Mouse (Mus musculus): ENCODE measurements at regions not wholly inside any gene's neighbourhood (a gene's known extent, or its start where the extent isn't known, plus 50 kb on each side); places are given as distances from the start of the nearest gene placed in this dataset.
A peak's percentile ranks its signal among the peaks of the same experiment; 100 is the strongest.
"Not testable (repeated sequence)": the region's sequence is repeated elsewhere in the genome, so short reads cannot be mapped to it uniquely, and the experiment has no call there.

DNA sequence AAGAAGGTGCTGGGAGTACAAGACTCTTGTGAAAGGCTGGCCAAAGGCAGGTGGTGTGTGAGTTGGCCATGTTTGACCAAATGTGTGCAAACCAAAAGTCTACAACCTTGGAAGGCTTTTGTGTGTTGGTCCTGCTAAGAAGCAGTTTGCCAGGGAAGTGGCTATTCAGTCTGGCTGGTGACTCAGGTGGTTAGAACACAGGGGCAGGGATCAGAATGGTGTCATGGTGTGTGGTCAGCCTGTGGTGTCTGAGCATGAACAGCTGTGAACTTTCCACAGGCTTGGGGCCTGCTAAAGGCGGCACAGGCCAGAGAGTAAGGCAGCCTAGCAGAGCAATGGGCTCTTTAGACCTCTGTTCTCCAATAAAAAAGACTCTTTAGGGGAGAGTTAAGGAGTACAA, 171.6 kb upstream of the Klf14 start:
- DNase-seq (ENCODE audit: low spot score), result no peak

DNA sequence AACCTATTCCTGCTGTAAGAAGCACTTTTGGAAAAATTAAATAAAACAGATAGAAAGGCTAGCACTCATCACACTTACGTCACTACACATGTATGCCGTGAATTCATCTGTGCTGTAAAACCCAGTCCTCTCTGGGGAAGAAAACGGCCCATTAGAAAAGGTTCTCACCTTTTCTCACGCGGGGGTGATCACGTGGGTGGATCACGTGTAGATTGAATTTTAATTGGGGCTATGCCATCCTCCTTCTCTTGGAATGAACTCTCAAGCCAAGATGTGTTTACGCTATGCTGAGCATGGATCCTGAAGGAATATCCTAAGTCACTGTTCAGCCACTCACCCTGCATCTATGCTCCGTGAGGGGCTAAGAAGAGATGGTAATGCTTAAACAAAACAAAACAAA, 172.8 kb upstream of the Klf14 start:
- DNase-seq (ENCODE audit: low spot score), result no peak

DNA sequence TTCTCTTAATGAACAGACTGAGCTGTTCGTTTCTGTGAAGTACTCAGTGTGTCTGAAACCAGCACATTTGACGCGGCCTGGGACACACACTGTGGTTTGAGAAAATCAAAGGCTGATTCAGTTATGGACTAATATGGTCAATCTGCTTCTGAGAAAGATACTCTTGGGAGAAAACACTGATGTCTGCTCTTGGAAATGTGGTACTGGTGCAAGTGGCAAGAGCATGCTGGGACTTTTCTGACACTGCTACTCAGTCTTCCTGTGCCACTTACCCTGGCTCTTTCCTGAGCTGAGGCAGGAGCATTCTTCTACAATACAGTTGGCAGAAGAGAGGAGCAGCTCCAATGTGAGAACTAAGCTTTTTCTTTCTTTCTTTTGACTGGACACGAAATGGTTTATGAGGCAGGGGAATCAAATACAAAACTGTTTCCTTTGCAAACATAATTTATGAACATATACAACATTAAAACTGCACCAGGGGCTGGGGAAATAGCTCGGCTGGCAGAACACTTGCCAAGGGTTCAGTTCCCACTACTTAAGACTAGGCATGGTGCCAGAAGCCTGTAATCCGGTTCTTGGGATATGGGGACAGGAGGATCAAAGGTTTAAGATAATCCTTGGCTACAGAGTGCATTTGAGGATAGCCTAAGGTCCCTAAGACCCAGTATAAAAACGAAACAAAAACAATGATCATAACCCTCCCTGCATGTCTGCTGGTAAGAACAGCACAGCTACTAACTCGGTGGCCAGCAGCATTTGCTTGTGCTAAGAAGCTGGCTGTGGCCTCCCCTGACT, 173.7 kb upstream of the Klf14 start:
- DNase-seq (ENCODE audit: low spot score), result no peak

DNA sequence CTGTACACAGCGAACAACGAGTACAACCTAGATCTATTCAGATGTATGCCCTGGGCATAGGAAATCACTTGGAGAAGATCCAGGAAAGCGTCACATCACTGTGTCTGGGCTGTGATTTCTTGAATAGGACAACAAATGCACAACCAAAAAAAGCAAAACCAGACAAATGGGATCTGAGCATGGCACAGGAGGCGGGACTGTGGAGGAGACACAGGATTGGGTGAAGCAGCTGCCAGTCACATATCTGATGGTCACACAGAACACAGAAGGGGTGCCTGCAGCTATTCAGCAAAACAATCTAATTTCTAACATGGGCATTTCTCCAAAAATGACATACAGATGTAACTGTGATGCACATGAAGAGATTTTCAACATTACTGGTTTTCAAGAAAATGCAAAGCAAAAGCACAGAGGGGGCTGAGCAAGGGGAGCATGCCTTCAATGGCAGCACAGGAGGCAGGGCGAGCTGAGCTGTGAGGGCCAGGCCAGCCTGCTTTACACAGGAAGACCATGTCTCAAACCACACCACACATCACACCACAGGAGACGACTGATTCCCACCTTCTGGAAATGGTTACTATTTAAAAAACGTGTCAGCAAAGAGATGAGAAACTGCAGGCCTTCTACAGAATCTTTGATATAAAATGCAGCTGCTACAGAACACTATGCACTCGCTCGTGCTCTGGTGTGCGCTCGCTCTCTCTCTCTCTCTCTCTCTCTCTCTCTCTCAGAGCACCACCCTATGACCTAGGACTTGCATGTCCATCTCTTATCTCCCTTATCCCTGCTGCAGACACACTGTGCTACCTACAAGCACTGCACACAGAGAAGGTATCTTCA, 175.2 kb upstream of the Klf14 start:
- peak; percentile 71 for DNase-seq (ENCODE audit: low spot score)

DNA sequence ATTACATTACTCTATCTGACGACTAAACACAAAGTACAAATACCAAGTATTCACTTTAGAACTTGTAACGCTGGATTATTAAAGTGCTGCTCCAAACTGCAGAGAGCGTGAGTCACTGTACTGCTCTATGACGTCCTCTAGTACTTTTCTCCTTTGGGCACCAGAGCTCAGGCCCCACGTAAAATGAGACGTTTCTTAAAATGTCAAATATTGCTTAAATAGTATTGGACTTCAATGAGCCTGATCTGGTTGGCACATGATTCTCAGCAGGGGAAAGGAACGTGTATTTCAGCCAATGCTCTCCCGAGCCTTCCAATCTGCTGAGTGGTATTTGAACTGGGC, 175.8 kb upstream of the Klf14 start:
- no peak for DNase-seq (ENCODE audit: low spot score)

DNA sequence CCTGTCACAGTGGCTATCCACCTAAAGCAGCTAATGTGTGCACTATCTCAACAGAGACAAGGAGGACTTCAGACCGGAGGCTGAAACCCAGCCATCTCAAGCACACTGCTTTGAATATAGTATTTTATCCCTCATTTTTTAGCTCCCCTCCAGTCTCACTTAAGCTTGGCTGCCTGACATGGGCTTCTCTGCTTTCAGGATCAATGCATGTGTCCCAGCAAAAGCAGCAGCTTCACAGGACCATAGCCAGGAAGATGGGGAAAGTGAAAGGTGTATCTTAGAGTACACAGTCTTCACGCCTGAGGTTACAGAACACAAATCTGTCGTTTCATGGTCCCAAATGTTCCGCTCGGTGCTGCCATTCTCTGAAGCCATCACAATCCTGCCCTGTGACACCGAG, 176.7 kb upstream of the Klf14 start:
- DNase-seq (ENCODE audit: low spot score), result no peak

- no peak for DNase-seq (ENCODE audit: low spot score)
Measured at GRCm38 (mm10) chr6:31136895-31137294, 178.0 kb upstream of the Klf14 start.

DNA sequence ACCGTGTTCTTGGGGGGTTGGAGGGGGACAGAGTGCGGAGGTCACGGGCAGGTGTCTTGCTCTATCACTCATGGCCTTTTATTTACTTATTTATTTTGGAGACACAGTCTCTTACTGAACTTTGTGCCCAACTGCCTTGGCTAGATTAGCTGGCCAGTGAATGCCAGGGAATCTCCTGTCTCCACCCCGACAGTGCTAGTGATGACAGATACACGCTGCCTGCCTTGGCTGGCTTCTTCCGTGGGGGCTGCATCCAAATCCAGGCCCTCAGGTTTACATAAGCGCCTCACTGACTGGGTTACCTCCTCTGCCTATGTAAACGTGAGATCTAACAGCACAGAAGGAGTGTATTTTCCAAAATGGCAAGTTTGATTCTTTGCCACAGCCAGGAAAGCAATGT, 178.5 kb upstream of the Klf14 start:
- DNase-seq (ENCODE audit: low spot score), result no peak

- no peak for DNase-seq (ENCODE audit: low spot score)
Measured at GRCm38 (mm10) chr6:31140000-31140399, 181.1 kb upstream of the Klf14 start.

- DNase-seq (ENCODE audit: low spot score), result no peak
Measured at GRCm38 (mm10) chr6:31140593-31140992, 181.7 kb upstream of the Klf14 start.

DNA sequence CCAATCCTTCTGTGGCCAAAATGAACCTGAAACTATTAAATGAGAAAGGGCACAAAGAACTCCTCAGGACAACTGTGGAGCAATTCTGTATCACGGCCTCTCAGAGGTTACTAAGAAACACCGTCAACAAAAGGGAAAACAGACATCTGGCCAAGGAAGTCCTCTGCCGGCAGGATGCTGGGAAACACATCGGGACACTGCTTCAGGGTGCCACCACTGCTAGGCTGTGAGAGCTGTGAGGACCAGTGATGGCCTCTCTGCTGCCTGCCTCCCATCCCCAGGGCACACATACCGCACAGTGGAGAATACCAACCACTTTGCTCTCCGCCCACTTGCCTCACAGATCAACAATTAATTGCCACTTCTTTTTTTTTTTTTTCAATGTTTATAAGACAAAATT, 182.6 kb upstream of the Klf14 start:
- no peak for DNase-seq (ENCODE audit: low spot score)

DNA sequence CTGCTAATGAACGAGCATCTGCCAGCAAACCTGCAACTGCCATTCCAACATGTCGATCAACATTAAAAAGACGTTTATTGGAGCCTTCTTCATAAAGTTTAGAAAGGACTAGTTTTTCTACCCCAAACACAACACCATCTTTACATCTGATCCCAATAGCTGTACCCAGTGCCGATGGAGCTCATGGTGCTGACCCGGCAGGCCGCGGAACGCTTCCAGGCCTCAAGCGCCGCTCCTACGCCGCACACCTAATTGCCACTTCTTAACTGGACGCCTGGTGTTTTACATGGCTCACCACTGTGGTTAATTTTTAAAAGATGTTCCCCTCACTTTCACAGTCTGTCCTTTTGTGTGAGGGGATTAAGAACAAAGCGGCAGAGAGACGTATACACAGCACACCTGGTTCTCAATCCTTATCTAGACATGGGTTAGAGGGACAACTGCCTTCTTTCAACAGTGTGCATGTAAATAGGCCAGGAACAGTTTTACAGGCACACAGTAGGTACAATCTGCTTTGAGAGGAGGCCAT, 183.7 kb upstream of the Klf14 start:
- DNase-seq (ENCODE audit: low spot score), result not testable (repeated sequence)

DNA sequence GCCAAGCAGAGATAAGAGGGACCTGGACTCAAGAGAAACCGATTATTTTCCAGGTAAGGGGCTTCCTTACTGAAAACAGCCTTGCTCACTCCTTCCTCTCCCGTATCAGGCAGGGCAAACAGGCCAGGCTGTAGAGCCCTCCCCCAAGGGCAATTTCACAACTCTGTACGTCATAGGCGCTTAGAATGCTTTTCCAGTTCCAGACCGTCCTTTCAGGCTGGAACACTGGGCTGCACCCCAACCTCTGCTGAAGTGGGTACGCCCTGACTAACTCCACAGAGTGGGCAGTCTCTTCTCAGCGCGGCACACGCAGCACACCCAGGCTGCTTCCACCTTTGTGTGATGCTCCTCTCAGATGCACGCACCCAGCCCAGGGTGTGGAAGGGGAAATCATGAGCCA, 186.8 kb upstream of the Klf14 start:
- no peak for DNase-seq (ENCODE audit: low spot score)

GRCm38 (mm10) chr6:31146779-31147178, 187.9 kb upstream of the Klf14 start:
- DNase-seq (ENCODE audit: low spot score), result no peak

DNA sequence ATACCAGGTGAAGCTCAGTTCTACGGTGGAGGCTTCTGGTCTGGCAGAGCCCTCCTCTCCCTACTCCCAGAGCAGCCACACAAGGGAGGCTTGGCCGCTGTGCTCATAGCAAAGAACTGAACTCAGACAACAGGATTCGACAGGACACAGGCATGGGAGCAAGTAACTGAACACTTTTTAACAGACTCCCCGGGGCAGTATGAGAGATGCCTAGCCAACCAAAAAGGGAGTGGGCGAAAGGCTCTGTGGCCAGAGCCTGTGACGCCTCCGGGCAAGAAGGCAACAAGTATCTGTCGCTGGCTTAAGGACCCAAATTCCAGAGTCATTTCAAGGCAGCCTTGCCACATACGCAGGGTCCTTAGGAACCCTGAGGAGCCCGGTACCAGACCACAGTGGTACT, 188.8 kb upstream of the Klf14 start:
- DNase-seq (ENCODE audit: low spot score), result no peak

DNA sequence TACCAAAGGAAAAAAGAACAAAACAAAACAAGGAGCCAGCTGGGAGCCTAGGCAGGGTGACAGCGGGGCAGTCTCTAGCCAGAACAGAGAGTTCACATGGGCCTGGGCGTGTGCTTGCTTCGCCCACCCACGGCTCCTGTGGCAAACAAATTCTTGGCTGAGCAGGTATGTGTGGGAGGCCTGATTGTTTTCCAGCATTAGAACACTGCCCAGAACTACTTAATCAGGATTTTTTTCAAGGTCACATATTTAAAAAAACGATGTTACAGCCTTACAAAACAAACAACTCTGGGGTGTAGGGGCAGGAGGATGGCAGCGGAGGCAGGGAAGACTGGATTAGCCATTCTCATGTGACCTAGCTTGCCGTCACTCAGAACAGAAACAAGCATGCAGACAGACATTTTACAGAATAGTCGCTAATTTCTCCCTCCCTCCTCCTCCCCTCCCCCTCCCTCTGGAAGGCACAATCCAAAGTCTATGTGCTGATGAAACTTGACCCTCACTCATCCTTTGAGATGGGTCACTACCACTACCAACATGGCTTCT, 189.5 kb upstream of the Klf14 start:
- DNase-seq (ENCODE audit: low spot score), result peak; percentile 64

DNA sequence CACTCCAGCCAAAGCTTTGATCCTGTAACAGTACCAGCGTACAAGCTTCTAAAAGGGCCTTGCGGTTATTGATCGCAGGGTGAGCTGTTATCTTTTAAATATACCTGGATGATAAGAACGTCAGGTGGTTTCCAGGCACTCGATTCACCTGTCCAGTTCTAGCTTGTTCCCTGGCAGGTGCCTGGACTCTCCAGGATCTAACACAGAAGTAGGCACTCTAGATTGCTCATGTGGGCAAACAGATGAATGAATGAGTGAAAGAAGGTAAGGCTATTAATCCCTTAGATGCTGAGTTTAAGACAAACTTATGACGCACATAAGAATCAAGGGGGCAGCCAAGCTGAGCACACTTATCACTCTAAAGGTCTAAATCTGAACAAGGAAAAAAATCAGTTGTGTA, 190.3 kb upstream of the Klf14 start:
- DNase-seq (ENCODE audit: low spot score), result no peak

GRCm38 (mm10) chr6:31150416-31150815, 191.5 kb upstream of the Klf14 start:
- DNase-seq (ENCODE audit: low spot score), result no peak

DNA sequence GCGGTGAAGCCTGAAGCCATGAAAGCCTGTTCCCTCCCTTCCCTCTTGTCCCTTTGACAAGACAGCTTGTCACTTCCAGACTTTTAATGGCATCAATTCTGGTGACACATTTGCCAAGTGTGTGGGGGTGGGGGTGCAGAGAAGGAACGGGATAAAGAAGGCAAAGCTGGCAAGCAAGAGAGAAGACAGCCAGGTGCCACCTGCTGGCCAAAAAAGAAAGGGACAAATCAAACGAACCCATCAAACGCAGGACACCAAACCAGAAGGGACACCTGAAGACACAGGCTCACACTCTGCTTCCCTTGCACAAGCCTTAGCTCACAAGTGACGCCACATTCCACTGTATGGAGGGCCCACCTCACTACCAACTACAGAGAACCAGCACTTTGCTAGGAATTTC, 197.0 kb upstream of the Klf14 start:
- DNase-seq (ENCODE audit: low spot score), result peak; percentile 70

DNA sequence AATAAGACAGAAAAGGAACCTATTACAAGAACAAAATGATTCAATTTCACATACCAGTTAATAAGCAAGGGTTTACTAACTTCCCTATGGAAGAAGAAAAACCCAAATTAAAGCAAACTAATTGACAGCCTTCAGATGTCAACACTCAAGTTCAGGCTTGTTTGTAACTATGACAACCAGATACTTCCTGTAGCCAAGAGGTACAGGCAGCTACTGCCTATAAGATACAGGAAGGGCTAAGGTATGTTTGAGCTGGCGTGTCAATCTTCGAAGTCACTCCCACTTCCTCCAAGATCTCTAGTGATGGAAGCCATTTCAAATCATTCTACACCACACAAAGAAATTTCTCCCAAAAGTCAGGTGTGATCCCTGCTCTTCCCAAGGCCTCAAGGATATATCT, 198.1 kb upstream of the Klf14 start:
- DNase-seq (ENCODE audit: low spot score), result no peak

DNA sequence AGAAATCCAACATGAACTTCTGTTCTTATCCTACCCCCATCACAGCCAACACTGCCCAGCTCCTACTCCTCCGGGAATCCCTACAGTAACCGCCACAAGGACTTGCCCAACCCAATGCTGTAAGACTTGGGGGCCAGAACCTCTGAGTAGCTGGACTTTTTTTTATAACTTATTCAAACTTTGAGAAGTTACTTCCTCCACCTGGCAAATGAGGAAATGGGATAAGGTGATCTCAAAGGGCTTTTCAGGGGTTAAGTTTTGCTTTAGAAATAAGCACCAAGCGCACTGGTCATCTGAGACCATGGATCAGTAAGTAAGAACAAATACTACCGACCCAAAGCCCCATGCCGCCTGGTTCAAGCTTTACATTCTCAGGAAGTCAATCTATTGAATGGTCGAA, 198.6 kb upstream of the Klf14 start:
- DNase-seq (ENCODE audit: low spot score), result no peak

DNA sequence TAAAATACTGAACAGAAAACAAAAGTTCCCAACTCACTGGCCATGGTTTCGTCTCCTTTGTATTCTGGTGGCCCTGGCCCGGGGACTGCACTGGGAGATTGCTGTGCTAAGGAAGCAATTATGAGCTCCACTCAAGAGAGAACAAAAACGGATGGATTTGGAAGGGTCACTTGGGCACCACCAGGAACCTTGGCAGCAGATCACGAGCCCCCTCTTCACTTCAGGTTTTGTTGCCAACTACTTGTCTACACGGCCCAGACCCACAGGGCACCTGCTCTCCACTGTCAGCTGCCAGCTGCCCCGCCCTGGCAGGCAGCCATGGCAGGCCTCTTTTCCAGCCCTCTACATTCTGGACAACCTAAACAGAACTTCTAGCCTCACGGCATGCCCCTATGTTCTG, 199.8 kb upstream of the Klf14 start:
- DNase-seq (ENCODE audit: low spot score), result no peak

GRCm38 (mm10) chr6:31159240-31159639, 200.4 kb upstream of the Klf14 start:
- DNase-seq (ENCODE audit: low spot score), result no peak

All from layer of hippocampus, adult 11-12 months (tissue).